Mouse (Mus musculus): ENCODE measurements around the gene Slc6a21.
A peak's percentile ranks its signal among the peaks of the same experiment; 100 is the strongest.

The Slc6a21 gene

DNA sequence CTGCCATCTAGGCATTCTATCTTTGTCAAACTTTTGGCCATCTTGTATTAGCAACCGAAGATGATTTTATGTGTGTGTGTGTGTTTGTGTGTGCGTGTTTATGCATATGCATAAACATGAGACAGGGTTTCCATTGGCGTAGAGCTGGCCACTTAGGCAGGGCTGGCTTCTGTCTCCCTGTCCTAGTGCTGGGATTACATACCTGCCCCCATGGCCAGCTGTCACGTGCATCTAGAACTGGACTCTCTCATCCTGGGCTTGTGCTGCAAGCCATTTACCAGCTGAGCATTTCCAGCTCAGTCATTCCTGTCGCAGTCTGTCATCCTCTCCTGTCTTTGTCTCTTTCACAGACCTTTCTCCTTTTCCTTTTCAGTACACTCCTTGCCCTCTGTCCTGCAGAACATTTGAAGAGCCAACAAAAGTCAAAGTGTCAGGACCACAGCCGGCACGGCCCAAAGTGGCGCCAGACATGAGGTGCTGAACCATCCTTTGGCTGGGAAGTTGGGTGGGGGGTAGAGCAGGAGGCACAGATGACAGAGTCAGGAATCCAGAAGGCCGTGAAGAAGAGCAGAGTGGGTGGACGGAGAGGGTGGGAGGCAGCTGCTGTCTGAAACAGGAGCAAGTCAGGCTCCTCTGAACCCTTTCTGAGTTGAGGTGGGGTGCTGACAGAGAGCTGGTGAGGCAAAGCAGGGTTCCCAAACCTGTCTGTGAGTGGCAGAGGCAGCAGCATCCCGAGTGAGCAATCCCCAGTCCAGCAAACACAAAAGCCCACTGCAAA, 20.1 kb upstream of the Slc6a21 start:
- no peak for DNase-seq

DNA sequence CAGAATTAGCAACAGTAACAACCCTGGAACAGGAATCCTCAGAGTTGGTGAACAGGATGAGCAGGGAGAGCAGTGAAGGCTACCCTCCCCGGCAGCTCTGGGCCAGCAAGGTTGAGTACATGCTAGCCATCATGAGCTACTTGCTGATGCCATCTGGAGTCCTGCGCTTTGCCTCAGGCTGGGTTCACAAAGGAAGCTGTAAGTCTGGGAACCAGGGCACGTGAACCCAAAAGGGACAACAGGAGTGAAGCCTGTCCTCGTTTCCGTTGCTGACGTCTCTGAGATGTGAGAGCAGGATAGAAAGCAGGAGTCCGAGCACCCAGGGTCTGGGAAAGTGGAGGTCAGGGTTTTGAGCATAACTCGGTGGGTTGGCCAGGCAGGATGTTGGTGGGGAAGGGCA, 18.0 kb upstream of the Slc6a21 start:
- DNase-seq = no peak

- peak in 1 of 2 experiments; percentile 12 for DNase-seq
These were observed 15.0 kb upstream of the Slc6a21 start for GRCm38 (mm10) chr7:45262266-45262665.

- DNase-seq = no peak
These were observed 14.2 kb upstream of the Slc6a21 start for GRCm38 (mm10) chr7:45263006-45263607.

- no peak for DNase-seq
These were observed 13.0 kb upstream of the Slc6a21 start for GRCm38 (mm10) chr7:45264348-45264747.

GRCm38 (mm10) chr7:45265518-45265917, 11.8 kb upstream of the Slc6a21 start:
- DNase-seq = no peak

GRCm38 (mm10) chr7:45272786-45273412, 4.4 kb upstream of the Slc6a21 start:
- DNase-seq = no peak

- DNase-seq = no peak
These were observed 3.6 kb upstream of the Slc6a21 start for GRCm38 (mm10) chr7:45273672-45274071.

- no peak for DNase-seq
These were observed 9.2 kb downstream of the Slc6a21 start for GRCm38 (mm10) chr7:45286486-45286885.

DNA sequence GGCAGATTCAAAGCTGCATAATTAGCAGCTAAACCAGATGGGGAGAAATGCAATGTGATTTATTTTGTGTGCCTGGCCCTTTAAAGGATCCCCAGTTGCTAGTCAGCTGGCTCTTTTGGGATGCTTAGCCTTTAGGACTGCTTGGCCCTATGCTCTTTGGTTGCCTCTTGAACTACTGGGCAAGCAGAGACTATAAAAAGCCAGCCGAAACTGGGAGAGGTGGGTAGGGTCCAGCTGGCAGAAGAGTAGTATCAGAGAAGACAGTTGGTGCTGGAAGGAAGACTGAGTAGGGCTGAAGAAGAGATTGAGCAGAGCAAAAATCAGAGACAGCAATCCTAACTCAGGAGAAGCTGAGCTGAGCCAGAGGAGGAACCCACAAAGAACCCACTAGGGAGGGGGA, 19.3 kb downstream of the Slc6a21 start:
- DNase-seq = no peak

DNA sequence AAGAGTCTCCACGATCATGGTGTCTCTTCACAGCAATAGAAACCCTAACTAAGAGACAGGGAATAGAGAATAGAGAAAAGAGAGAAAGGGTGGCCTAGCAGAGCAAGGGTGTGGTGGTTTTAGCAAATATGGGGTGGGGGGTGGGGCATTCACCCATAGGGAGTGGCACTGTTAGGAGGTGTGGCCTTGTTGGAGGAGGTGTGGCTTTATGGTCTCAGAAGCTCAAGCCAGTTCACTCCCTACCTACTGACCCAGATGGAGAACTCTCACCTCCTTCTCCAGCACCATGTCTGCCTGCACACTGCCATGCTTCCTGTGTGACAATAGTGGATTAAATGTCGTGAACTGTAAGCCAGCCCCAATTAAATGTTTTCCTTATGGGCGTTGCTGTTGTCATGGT, 20.2 kb downstream of the Slc6a21 start:
- no peak for DNase-seq

DNA sequence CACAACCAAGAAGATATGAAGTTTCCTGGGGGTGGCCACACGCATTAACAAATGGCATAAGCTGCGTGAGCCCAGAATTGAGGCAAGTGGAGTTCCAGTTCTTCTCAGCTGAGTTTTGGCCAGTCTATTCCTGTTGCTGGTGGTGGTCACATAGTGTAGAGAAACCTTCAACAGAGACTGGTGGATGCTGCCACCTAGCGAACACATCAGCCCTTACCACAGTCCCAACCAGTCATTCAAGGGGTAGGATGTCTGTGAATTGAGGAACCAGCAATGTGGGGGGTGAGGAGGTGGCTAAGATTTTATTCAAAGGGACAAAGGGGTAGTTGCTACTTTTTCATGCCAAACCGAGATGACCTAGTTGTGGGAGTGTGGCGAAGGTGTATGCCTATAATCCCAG, 22.4 kb downstream of the Slc6a21 start:
- peak; percentile 35 to 47 for DNase-seq

DNA sequence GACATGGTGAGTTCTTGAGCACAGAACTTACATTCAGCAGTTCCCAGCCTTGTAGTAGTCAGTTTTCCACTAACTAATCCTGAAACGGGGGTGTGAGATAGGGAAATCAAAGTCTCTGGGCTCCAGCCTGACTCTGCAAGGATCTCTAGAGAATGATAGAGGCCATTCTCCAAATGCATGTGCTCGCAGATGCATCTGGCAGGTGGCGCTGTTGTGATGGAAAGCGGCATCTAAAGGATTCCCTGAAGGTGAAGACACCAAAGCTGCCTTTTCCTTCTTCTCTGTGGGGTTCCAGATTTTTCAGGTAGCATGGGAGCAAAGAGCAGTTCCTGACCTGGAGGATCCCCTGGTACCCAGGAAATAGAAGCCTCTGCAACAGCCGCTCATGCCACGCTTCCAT, 23.0 kb downstream of the Slc6a21 start:
- DNase-seq = peak; percentile 58 to 73

- DNase-seq = no peak
These were observed 25.3 kb downstream of the Slc6a21 start for GRCm38 (mm10) chr7:45302626-45303025.

DNA sequence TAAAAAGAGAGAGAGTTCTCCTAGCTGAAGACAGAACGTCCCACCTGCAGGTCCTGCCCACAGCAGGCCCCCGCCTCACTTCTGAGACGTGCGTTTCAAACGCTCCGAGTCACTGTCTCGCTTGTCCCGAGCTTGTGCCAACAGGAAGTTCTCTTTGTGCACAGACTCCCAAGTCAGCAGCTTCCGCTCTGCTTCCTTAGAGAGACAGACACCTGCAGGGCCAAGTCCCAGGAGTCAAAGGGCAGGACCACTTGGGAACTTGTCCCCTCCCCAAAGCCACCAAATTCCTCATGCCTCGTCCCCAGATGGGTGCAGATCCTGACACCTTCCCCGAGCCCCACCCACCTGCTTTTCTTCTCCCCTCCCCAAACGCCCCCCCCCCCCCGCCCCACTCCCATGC, 27.6 kb downstream of the Slc6a21 start:
- DNase-seq = no peak

DNA sequence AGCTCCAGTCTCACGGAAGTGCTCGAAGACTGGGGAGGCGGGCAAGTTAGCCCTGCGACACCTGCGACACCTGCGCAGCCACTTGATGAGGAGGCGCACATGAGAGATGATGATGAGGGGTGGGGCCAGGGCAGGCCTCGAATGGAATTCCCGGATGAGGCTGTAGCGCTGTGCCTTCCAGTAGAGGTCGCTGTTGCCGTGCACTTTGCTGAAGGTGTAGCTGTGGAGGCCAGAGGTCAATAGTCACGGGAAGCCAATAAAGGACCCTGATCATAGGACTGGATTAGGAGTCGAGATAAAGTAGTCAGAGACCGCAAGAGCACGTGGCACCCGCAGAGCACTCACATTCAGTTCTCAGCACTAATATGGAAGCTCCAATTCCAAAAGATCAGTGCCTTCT, 28.0 kb downstream of the Slc6a21 start:
- DNase-seq = peak; percentile 76 to 88

DNA sequence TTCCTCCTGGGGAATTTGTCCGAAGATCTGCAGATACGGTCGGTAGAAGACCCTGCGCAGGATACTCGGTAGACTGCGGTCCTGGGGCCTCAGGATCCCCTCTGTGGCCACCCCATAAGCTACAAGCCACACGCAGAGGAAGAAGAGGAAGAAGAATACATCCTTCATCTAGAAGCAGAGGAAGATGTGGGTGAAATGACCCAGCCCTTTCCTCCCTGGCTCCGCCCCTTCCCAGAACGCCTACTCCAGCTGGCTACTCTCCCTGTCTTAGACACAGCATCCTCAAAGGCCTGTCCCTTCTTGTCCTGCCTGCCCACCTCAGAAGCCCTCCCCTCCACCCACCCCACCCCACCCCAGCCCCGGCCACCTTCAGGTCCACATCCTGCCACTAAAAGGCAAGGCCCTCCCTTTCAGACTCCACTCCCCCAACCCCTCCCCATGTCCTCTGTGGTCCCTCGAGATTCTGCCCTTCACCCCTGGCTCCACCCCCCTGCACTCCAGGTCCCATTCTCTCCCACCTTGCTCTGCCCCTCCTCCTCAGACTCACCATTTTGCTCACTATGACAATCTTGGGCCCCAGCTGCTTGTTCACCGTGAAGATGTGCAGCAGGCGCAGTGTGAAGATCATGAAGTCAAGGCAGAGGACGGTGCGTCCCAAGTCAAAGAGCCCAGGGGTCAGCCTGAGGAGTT, 31.4 kb downstream of the Slc6a21 start:
- DNase-seq = peak in 1 of 2 experiments; percentile 26

GRCm38 (mm10) chr7:45309455-45309854, 32.1 kb downstream of the Slc6a21 start:
- peak; percentile 41 to 65 for DNase-seq

GRCm38 (mm10) chr7:45312023-45312422, 34.7 kb downstream of the Slc6a21 start:
- peak in 1 of 2 experiments; percentile 25 for DNase-seq

DNA sequence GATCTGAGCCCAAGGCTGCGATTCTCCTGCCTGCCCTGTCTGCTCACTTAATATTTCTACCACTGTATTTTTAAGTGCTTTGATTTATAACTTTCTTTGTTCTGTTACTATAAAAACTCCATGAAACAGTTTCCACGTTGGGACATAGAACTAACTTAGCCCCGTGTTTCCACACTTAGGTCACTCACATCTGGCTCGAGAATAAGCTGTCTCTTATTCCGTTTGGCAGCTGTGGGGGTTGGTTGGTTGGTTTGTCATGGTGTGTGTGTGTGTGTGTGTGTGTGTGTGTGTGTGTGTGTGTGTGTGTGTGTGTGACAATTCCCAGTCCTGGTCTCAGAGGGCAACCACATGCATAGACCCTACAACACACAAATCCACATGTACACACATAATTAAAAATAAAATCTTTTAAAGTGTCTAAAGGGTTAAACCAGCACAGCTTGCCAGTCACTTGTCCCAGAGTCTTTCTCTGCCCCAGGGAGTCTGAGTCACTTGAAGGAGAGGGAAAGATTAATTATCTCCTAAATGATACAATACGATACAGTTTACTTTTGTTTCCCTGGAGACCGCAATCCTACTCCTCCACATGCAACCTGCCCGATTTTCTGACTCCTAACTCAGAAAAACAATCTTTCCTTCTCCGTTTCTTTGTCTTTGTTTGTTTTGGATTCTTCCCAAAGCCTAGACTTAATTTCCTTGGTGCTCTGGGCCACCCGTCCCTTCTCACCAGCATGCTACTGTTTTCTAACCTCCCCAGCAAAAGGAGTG, 35.6 kb downstream of the Slc6a21 start:
- peak in 1 of 2 experiments; percentile 17 for DNase-seq

DNA sequence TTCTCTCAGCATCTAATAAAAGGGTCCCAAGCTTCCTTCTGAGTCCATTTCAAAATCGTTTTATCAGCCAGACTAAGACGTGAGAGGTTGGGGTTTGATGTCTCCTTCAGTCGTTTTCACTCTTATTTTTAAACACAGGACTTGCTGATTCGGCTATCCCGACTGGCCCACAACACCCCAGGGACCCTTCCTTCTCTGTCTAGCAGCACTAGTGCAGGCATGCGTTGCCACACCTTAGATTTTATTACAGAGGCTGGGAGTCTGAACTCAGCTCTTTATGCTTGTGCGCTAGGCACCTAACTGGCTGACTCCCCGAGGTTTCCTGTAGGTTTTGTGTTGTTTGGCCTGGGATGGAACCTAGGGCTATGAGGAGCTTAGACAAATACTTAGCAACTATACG, 36.2 kb downstream of the Slc6a21 start:
- no peak for DNase-seq

- no peak for DNase-seq
These were observed 37.9 kb downstream of the Slc6a21 start for GRCm38 (mm10) chr7:45315182-45315701.

All from lung, adult 18-20 months (tissue).